Mouse (Mus musculus): ENCODE measurements around the gene Olfr12. TPM values are rescaled to one million over a fixed set of nuclear protein-coding genes. Genes with fewer than 3 reads are reported as not detected.

Olfr12 gene
- polyA plus RNA-seq (2015; fragmentation: Nextera tagmentation; extraction: Ambion mirVana), result not detected in 2 replicates

- Histone ChIP-seq H3K36me3 (no peaks in the 10 kb centered on the region), H3K4me1 (replicated peaks) (no peaks in the 10 kb centered on the region), H3K4me2 (no peak within 1 kb of the TSS), H3K27ac (no peak within 1 kb of the TSS), H3K9me3 (replicated peaks) (no peaks in the 10 kb centered on the region), H3K4me3 (no peak within 1 kb of the TSS), H3K27me3 (peaks cover 3% of the 10 kb centered on the region; the same call in 1 of the 2 replicates), H3K9ac (no peak within 1 kb of the TSS)
- WGBS, result 66% methylated on average over 2 of the region's 2 CpGs
- ATAC-seq (replicated peaks; ENCODE audit: insufficient number of reproducible peaks, insufficient read depth, low FRiP score, low read depth), result no peak
Observed at GRCm38 (mm10) chr1:92617488-92617887, at the start of gene Olfr12. Gene Olfr12, plus strand, starts transcription at chr1:92617788.

GRCm38 (mm10) chr1:92571022-92571421 is 46.6 kb upstream of the Olfr12 start, which contains the start of gene Olfr1413:
Gene Olfr1413, plus strand, starts transcription at chr1:92571322.
- Histone ChIP-seq H3K4me2 (no peak within 1 kb of the TSS), H3K4me3 (no peak within 1 kb of the TSS), H3K4me1 (replicated peaks) (no peaks in the 10 kb centered on the region), H3K9me3 (replicated peaks) (no peaks in the 10 kb centered on the region), H3K27ac (no peak within 1 kb of the TSS), H3K36me3 (no peaks in the 10 kb centered on the region), H3K27me3 (no peaks in the 10 kb centered on the region), H3K9ac (no peak within 1 kb of the TSS)
- WGBS, result 82% methylated on average over 3 of the region's 3 CpGs
- ATAC-seq (replicated peaks; ENCODE audit: insufficient number of reproducible peaks, insufficient read depth, low FRiP score, low read depth), result no peak

GRCm38 (mm10) chr1:92585479-92585878 is 32.1 kb upstream of the Olfr12 start, which contains the start of gene Olfr1412:
Gene Olfr1412, plus strand, starts transcription at chr1:92585779.
- Histone ChIP-seq H3K27me3 (no peaks in the 10 kb centered on the region), H3K9me3 (replicated peaks) (no peaks in the 10 kb centered on the region), H3K4me3 (no peak within 1 kb of the TSS), H3K27ac (no peak within 1 kb of the TSS), H3K9ac (no peak within 1 kb of the TSS), H3K4me1 (replicated peaks) (no peaks in the 10 kb centered on the region), H3K4me2 (no peak within 1 kb of the TSS), H3K36me3 (no peaks in the 10 kb centered on the region)
- 83% methylated on average over 2 of the region's 2 CpGs for WGBS
- no peak for ATAC-seq (replicated peaks; ENCODE audit: insufficient number of reproducible peaks, insufficient read depth, low FRiP score, low read depth)

GRCm38 (mm10) chr1:92594111-92594510 is 23.5 kb upstream of the Olfr12 start, which contains the start of gene Olfr1411:
Gene Olfr1411, plus strand, starts transcription at chr1:92594411.
- Histone ChIP-seq H3K4me3 (no peak within 1 kb of the TSS), H3K9ac (no peak within 1 kb of the TSS), H3K4me1 (replicated peaks) (no peaks in the 10 kb centered on the region), H3K27me3 (no peaks in the 10 kb centered on the region), H3K36me3 (no peaks in the 10 kb centered on the region), H3K27ac (no peak within 1 kb of the TSS), H3K9me3 (replicated peaks) (no peaks in the 10 kb centered on the region), H3K4me2 (no peak within 1 kb of the TSS)
- ATAC-seq (replicated peaks; ENCODE audit: insufficient number of reproducible peaks, insufficient read depth, low FRiP score, low read depth), result no peak

- H3K9me3 ChIP-seq (replicated peaks), result no peaks in the 10 kb centered on the region
- WGBS, result 73% methylated on average over 3 of the region's 3 CpGs
- no peak for ATAC-seq (replicated peaks; ENCODE audit: insufficient number of reproducible peaks, insufficient read depth, low FRiP score, low read depth)
Observed at GRCm38 (mm10) chr1:92596019-92596418, 21.6 kb upstream of the Olfr12 start.

DNA sequence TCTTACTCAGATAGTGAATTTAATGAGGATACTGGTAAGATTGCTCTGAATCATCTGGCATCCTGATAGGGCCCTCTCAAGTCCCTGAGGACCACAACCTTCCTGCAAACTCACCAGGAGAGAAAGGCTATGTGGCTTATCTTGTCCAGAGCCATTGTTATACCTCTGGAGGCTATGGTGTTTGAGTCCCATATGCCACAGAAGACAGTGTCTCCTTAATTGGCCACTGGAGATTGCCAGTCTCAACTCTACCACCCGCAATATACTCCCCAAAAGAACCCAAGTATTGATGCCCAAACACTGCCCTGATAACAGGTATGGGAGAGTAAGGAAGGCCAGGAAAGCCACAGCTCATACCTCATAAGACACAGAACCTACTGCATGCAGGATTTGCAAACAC is 12.1 kb upstream of the Olfr12 start, which contains the start of gene Olfr1410:
Olfr1410 (plus strand) TSS at position 301 of the 400 bp plus-strand sequence.
- Histone ChIP-seq H3K4me1 (replicated peaks) (no peaks in the 10 kb centered on the region), H3K36me3 (no peaks in the 10 kb centered on the region), H3K4me2 (no peak within 1 kb of the TSS), H3K27me3 (no peaks in the 10 kb centered on the region; the same call in 1 of the 2 replicates), H3K4me3 (no peak within 1 kb of the TSS), H3K9me3 (replicated peaks) (no peaks in the 10 kb centered on the region), H3K27ac (no peak within 1 kb of the TSS), H3K9ac (no peak within 1 kb of the TSS)
- 73% methylated on average over 1 of the region's 1 CpGs for WGBS
- no peak for ATAC-seq (replicated peaks; ENCODE audit: insufficient number of reproducible peaks, insufficient read depth, low FRiP score, low read depth)

More at GRCm38 (mm10) chr1:92596019-92596418, 21.6 kb upstream of the Olfr12 start:
- no peak overlapping the region for H3K9ac ChIP-seq
- H3K4me2 ChIP-seq, result no peak overlapping the region
- no peak overlapping the region for H3K4me3 ChIP-seq
- no peaks in the 10 kb centered on the region for H3K36me3 ChIP-seq
- no peaks in the 10 kb centered on the region for H3K4me1 ChIP-seq (replicated peaks)
- H3K27ac ChIP-seq, result no peak overlapping the region
- H3K27me3 ChIP-seq, result no peaks in the 10 kb centered on the region

DNA sequence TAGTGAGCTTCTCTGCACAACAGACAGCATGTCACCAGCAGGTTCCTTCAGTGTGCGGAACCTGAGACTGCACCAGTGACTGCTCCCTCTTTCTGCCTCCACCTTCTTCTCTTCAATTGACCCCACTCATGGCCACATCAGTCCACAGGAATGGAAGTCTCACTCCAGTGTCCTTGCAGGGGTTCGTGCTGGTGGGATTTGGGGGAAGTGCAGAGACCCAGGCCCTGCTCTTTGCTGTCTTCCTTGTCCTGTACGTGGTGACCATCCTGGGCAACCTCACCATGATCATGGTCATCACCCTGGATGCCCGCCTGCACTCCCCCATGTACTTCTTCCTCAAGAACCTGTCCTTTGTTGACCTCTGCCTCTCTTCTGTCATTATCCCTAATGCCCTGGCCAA is 9.9 kb upstream of the Olfr12 start:
- H3K4me2 ChIP-seq, result no peak overlapping the region
- no peak overlapping the region for H3K4me3 ChIP-seq
- no peaks in the 10 kb centered on the region for H3K9me3 ChIP-seq (replicated peaks)
- no peak for ATAC-seq (replicated peaks; ENCODE audit: insufficient number of reproducible peaks, insufficient read depth, low FRiP score, low read depth)
- no peaks in the 10 kb centered on the region for H3K4me1 ChIP-seq (replicated peaks)
- WGBS, result 69% methylated on average over 4 of the region's 4 CpGs
- H3K9ac ChIP-seq, result no peak overlapping the region
- H3K27ac ChIP-seq, result no peak overlapping the region
- no peaks in the 10 kb centered on the region for H3K27me3 ChIP-seq
- H3K36me3 ChIP-seq, result no peaks in the 10 kb centered on the region

- no peaks in the 10 kb centered on the region for H3K36me3 ChIP-seq
- H3K4me3 ChIP-seq, result no peak overlapping the region
- no peaks in the 10 kb centered on the region for H3K9me3 ChIP-seq (replicated peaks)
- no peak overlapping the region for H3K27ac ChIP-seq
- ATAC-seq (replicated peaks; ENCODE audit: insufficient number of reproducible peaks, insufficient read depth, low FRiP score, low read depth), result no peak
- 5% methylated on average over 5 of the region's 5 CpGs for WGBS
- no peaks in the 10 kb centered on the region for H3K27me3 ChIP-seq
- H3K9ac ChIP-seq, result no peak overlapping the region
- no peak overlapping the region for H3K4me2 ChIP-seq
- H3K4me1 ChIP-seq (replicated peaks), result no peaks in the 10 kb centered on the region
Observed at GRCm38 (mm10) chr1:92611008-92611407, 6.6 kb upstream of the Olfr12 start.

DNA sequence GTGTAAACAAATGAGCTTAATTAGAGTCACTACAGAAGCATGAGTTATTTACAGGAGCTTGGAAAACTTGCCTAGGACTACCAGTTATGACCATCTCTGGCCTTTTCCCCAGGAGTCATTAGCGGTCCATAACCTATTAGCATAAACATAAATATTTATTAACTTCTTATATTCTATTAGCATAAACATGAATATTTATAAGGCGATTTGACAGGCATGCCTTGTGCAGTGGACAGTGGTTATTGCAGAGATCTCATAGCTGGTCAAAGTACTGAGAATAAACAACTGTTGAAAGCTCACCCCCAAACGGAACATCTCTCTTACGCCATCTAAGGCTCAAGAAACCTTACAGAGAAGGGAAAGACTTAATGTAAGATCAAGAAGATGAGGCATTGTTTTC is 4.4 kb upstream of the Olfr12 start:
- ATAC-seq (replicated peaks; ENCODE audit: insufficient number of reproducible peaks, insufficient read depth, low FRiP score, low read depth), result no peak
- Histone ChIP-seq H3K4me3 (no peak overlapping the region), H3K9ac (no peak overlapping the region), H3K27ac (no peak overlapping the region), H3K4me2 (no peak overlapping the region), H3K27me3 (no peaks in the 10 kb centered on the region; the same call in 1 of the 2 replicates), H3K4me1 (replicated peaks) (no peaks in the 10 kb centered on the region), H3K9me3 (replicated peaks) (no peaks in the 10 kb centered on the region), H3K36me3 (no peaks in the 10 kb centered on the region)
- 46% methylated on average over 4 of the region's 4 CpGs for WGBS

DNA sequence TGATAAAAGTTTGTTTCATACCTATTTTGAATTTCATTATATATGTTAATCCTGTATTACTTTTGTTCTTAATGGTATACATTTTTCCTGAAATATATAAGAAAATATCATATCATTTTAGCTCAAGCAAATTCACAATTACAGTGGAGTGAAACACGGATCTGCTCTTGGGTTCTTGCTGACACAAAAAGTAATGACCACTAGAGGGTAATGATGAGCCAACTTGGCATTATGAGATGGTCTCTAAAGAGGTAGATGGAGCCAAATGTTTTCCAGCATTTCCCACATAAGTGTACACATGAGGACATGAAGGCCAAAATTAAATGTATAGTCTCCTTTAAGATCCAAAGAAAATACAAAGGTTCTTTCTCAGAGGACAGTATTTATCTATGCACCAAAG is 3.1 kb upstream of the Olfr12 start:
- Histone ChIP-seq H3K9ac (no peak overlapping the region), H3K27ac (no peak overlapping the region), H3K9me3 (replicated peaks) (no peaks in the 10 kb centered on the region), H3K36me3 (no peaks in the 10 kb centered on the region), H3K4me3 (no peak overlapping the region), H3K4me2 (no peak overlapping the region), H3K4me1 (replicated peaks) (no peaks in the 10 kb centered on the region), H3K27me3 (no peaks in the 10 kb centered on the region; the same call in 1 of the 2 replicates)
- ATAC-seq (replicated peaks; ENCODE audit: insufficient number of reproducible peaks, insufficient read depth, low FRiP score, low read depth), result no peak
- WGBS, result 5% methylated on average over 1 of the region's 1 CpGs

DNA sequence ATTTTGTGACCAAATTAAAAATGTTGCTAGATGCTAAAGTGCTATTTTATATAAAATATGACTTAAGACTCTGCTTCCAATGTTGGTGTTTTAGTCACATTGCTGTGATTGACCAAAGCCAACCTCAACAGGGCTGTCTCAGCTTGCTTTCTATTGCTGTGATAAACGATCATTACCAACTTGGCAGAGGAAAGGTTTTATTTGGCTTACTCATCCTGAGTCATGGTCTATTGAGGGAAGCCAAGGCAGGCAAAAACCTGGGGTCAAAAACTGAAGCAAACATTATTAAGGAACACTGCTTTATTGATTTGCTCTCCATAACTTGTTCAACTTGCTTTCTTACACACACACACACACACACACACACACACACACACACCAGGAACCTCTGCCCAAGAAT is 1.5 kb upstream of the Olfr12 start:
- Histone ChIP-seq H3K4me1 (replicated peaks) (no peaks in the 10 kb centered on the region), H3K36me3 (no peaks in the 10 kb centered on the region), H3K9ac (no peak overlapping the region), H3K4me2 (no peak overlapping the region), H3K9me3 (replicated peaks) (no peaks in the 10 kb centered on the region), H3K4me3 (no peak overlapping the region), H3K27ac (no peak overlapping the region), H3K27me3 (peaks cover 3% of the 10 kb centered on the region; the same call in 1 of the 2 replicates)
- WGBS, result 65% methylated on average over 1 of the region's 1 CpGs
- no peak for ATAC-seq (replicated peaks; ENCODE audit: insufficient number of reproducible peaks, insufficient read depth, low FRiP score, low read depth)

DNA sequence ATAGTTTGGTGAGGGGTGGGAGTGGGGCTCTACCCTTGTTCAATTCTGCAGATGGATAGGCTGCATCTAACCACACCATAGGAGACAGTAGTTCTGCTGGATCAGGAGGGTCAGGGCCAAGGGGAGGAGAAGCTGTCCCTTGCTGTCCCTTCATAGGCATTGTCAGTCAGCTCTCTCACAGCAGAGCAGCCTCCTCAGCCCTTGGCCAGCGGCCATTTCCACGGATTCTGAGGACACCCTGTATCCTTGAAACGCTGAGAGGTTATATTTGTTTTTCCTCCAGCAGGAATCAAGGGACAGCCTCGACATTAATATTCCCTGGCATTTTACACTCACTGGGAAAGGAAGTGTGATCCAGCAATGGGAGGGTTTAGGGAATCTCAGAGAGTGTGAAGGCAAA is 772 bp downstream of the Olfr12 start:
- no peak for ATAC-seq (replicated peaks; ENCODE audit: insufficient number of reproducible peaks, insufficient read depth, low FRiP score, low read depth)
- H3K4me1 ChIP-seq (replicated peaks), result no peaks in the 10 kb centered on the region
- no peak overlapping the region for H3K27ac ChIP-seq
- peaks cover 3% of the 10 kb centered on the region; the same call in 1 of the 2 replicates for H3K27me3 ChIP-seq
- H3K4me2 ChIP-seq, result no peak overlapping the region
- 33% methylated on average over 4 of the region's 4 CpGs for WGBS
- H3K4me3 ChIP-seq, result no peak overlapping the region
- no peaks in the 10 kb centered on the region for H3K36me3 ChIP-seq
- no peaks in the 10 kb centered on the region for H3K9me3 ChIP-seq (replicated peaks)
- H3K9ac ChIP-seq, result no peak overlapping the region
